Mouse (Mus musculus) left cerebral cortex, postnatal 36 days (tissue): ENCODE measurements at regions not wholly inside any gene's neighbourhood (a gene's known extent, or its start where the extent isn't known, plus 50 kb on each side); places are given as distances from the start of the nearest gene placed in this dataset. TPM values are rescaled to one million over a fixed set of nuclear protein-coding genes. Genes with fewer than 3 reads are reported as not detected.

Experiments used
- DNase-seq, 2 experiments: peaks; one replicate each; pipeline ENCODE4 v3.0.0; 2021 to 2022; ENCODE audit warnings: low spot score in 2 of 2, mixed read lengths in 1 of 2
- intact Hi-C: fragments of 180-260 bp; cut with DNase I; formaldehyde crosslinking; loops from one replicate; pipeline ENCODE4 v1.15.1; 2025
- microRNA-seq: library from miRNA; unstranded; fragments of <30 nt; microRNA quantifications from one replicate; pipeline ENCODE4 v1.2.0, GENCODE M21; 2022

GRCm38 (mm10) chr13:75598675-75599074, 107.9 kb upstream of the Ell2 start:
- DNase-seq, result no peak
- intact Hi-C loops, result no loop called here

DNA sequence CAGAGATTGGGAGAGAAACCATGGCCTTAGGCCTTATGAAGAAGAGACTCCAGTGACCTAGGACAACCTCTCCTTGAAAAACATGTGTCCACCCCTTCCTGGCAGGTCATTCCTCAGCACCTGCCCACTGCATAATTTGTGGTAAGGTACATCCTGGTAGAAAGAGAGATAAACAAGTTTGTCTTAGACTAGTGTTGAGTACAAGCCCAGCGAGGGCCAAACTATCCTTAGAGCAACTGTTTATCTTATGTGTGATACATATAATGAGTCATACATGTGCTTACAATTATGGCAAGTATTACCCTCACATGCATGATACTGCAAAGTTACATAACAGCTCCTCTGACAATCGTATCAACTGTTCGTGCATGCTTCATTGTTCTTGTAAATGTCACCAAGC, 83.3 kb upstream of the Ell2 start:
- intact Hi-C loops, result no loop called here

DNA sequence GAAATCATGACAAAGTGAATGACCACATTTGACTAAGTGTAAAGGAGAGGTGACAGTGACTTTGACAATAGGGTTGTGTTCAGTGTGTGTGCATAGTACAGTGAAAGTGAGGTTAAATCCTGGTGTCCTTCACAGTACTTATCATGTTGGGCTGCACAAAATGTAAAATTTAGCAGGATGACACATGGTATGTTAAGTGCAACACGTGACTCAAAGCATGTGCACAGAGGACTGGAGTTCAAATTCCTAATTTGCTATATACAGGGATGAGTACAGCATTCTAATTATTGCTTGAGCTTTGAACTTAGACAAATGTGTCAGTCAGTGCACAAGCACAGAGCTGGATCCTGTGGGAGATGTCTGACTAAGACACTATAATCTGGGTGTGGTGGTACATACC, 79.2 kb upstream of the Ell2 start:
- intact Hi-C loops, result no loop called here

More for the DNA sequence above, 83.3 kb upstream of the Ell2 start:
- DNase-seq, result no peak

GRCm38 (mm10) chr13:75631048-75631447, 75.5 kb upstream of the Ell2 start:
- intact Hi-C loops, result no loop called here
- DNase-seq, result no peak

More for the DNA sequence above, 79.2 kb upstream of the Ell2 start:
- no peak for DNase-seq

DNA sequence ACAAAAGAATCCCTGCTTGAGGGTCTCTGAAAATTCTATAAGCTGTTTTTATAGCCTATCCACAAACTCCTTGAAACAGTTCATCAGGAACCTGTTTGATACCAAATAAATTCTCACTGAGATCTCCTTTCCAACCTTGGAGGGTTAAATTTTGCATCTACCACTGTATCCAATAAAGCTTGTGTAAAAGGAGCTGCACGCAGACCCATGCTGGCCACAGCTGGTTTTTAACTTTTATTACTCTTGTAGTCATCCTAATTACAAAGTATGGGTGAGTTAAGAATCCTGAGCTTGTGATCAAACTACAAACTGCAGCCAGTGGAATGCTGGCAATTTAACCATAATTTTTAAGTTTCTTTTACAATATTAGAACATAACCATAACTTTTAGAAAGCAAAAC, 59.0 kb upstream of the Ell2 start:
- intact Hi-C loops, result no loop called here
- no peak for DNase-seq

GRCm38 (mm10) chr13:75651941-75652340, 54.6 kb upstream of the Ell2 start:
- intact Hi-C loops, result no loop called here
- no peak for DNase-seq

DNA sequence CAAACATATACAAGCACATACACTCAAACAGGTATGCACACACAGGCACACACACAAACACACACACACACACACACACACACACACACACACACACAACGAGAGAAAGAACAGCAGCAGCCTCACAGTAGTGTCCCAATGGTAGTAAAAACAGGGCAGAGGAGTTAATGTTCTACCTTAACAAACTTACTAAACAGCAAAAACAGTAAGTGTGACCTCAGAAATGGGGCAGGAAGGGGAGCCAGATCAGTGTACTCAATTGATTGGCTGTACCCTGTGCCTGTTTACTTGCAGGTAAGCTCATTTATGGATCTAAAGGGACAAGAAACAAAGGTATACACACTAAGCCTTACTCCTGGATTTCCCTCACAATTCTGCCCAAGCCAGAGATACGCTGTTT, 53.6 kb upstream of the Ell2 start:
- DNase-seq, result no peak
- intact Hi-C loops, result no loop called here

Small RNAs in the stretch of these regions (microRNA-seq; reads per million reads assigned to microRNA genes)
- not detected for gene Mir682
